Mouse (Mus musculus) layer of hippocampus, postnatal 36 days (tissue): ENCODE data around the gene Klhl25. TPM values are rescaled to one million over a fixed set of nuclear protein-coding genes. Genes with fewer than 3 reads are reported as not detected.
"Not testable (repeated sequence)": the region's sequence is repeated elsewhere in the genome, so short reads cannot be mapped to it uniquely, and the experiment has no call there.

ENCODE experiments used
- DNase-seq, 2 experiments: peaks; one replicate each; pipeline ENCODE4 v3.0.0; 2022
- total RNA-seq, 2 experiments: library from RNA; stranded (reverse); gene quantifications; 2 replicates each; pipeline ENCODE4 v1.2.3; 2021

Gene Klhl25
- total RNA-seq, 2 experiments from 2014 or later, result 8.5 to 10.0 TPM

GRCm38 (mm10) chr7:75879436-75879835 lies 31.3 kb downstream of the Klhl25 start:
- DNase-seq, result not testable (repeated sequence)

- no peak for DNase-seq
Measured at GRCm38 (mm10) chr7:75880236-75880635, 32.1 kb downstream of the Klhl25 start.

- DNase-seq, result peak; percentile 83 to 85
Measured at GRCm38 (mm10) chr7:75880650-75881049, 32.5 kb downstream of the Klhl25 start.

GRCm38 (mm10) chr7:75881376-75881775 lies 33.3 kb downstream of the Klhl25 start:
- no peak for DNase-seq

- no peak for DNase-seq
Measured at GRCm38 (mm10) chr7:75881791-75882190, 33.7 kb downstream of the Klhl25 start.

- no peak for DNase-seq
Measured at GRCm38 (mm10) chr7:75891466-75891865, 43.4 kb downstream of the Klhl25 start.

- no peak for DNase-seq
Measured at GRCm38 (mm10) chr7:75892737-75893136, 44.6 kb downstream of the Klhl25 start.

- DNase-seq, result no peak
Measured at GRCm38 (mm10) chr7:75893709-75894108, 45.6 kb downstream of the Klhl25 start.

GRCm38 (mm10) chr7:75897041-75897440 lies 48.9 kb downstream of the Klhl25 start:
- DNase-seq, result no peak

GRCm38 (mm10) chr7:75899102-75899501 lies 51.0 kb downstream of the Klhl25 start:
- DNase-seq, result no peak

- no peak for DNase-seq
Measured at GRCm38 (mm10) chr7:75899517-75899916, 51.4 kb downstream of the Klhl25 start.

GRCm38 (mm10) chr7:75899954-75900353 lies 51.8 kb downstream of the Klhl25 start:
- no peak for DNase-seq

GRCm38 (mm10) chr7:75905145-75905544 lies 57.0 kb downstream of the Klhl25 start:
- DNase-seq, result no peak

- peak; percentile 34 to 60 for DNase-seq
Measured at GRCm38 (mm10) chr7:75910035-75910651, 62.0 kb downstream of the Klhl25 start.

- DNase-seq, result no peak
Measured at GRCm38 (mm10) chr7:75910652-75911035, 62.5 kb downstream of the Klhl25 start.

- peak; percentile 76 to 80 for DNase-seq
Measured at GRCm38 (mm10) chr7:75913952-75914351, 65.8 kb downstream of the Klhl25 start.

- DNase-seq, result not testable (repeated sequence)
Measured at GRCm38 (mm10) chr7:75915550-75915949, 67.4 kb downstream of the Klhl25 start.

- no peak for DNase-seq
Measured at GRCm38 (mm10) chr7:75917662-75918061, 69.6 kb downstream of the Klhl25 start.

GRCm38 (mm10) chr7:75919745-75920144 lies 71.6 kb downstream of the Klhl25 start:
- DNase-seq, result not testable (repeated sequence)
